30 mouse cellular contexts compared by ENCODE assay signal in the genomic region with DNA sequence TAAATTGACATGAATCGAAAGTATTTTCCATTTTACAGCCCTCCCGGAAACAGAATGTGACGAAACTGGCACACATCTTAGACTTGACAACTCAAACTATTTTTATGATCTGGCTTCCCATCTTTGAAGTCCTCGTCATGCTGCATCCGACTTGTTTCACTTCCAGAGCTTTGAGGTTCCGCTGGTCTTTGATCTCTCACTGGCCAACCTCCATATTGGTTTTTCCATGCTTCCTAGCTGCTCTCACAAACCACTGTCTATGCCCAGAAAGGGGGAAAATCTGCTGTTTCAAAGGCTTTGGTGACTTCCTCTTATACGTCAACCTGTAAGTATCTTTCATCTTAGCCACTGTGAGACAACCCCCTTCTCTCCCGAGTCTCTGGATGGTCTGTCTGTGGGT. TPM values are rescaled to one million over a fixed set of nuclear protein-coding genes. Genes with fewer than 3 reads are reported as not detected.
DNase-seq lines count a peak whose midpoint lies in the region; ATAC-seq and TF ChIP-seq lines count a peak whose summit lies in the region.
"Had no signal": no experiment of that assay in that cellular context is flagged by ENCODE, and none has a peak within 500 bp of the region (broad histone marks: within the 10 kb centered on the region; RNA-seq: fewer than 3 reads in every experiment).

No protein-coding gene starts in this region.

- ATAC-seq in intestine, embryonic 16.5 days: no peak
- ATAC-seq: forebrain, embryonic 15.5 days; liver, postnatal 0 days; lung, postnatal 0 days; Patski had no signal

- H3K9ac ChIP-seq in MEL (ENCODE audit: control insufficient read depth, low read depth, low read length, poor library complexity, severe bottlenecking): no peak overlapping the region
- no peak overlapping the region for H3K9ac ChIP-seq in intestine, embryonic 16.5 days (ENCODE audit: low read depth, low read length)
- H3K9ac ChIP-seq: embryonic facial prominence, embryonic 15.5 days; forebrain, embryonic 15.5 days; hindbrain, embryonic 12.5 days; limb, embryonic 12.5 days; liver, postnatal 0 days; midbrain, embryonic 12.5 days; stomach, embryonic 15.5 days had no signal

- WGBS in intestine, embryonic 16.5 days: 88% methylated on average over 8 of the region's 8 CpGs

- no peak overlapping the region for H3K4me3 ChIP-seq in MEL (ENCODE audit: control insufficient read depth in 1 of 2, insufficient read depth in 1 of 2, low read depth in 2 of 2, low read length in 2 of 2)
- no peak overlapping the region for H3K4me3 ChIP-seq in intestine, embryonic 16.5 days (ENCODE audit: low read length)
- H3K4me3 ChIP-seq: embryonic facial prominence, embryonic 15.5 days; forebrain, embryonic 15.5 days; hindbrain, embryonic 12.5 days; layer of hippocampus, adult 2 months; limb, embryonic 12.5 days; midbrain, embryonic 12.5 days; stomach, embryonic 15.5 days had no signal

- DNase-seq in thymus, postnatal 0 days (ENCODE audit: low spot score): peak; percentile 72
- no peak for DNase-seq in thymus, postnatal 4 days
- DNase-seq in MEL (ENCODE audit: low read depth, low spot score): peak; percentile 25
- peak; percentile 91 for DNase-seq in induced T-regulatory cell, adult 2 months (ENCODE audit: low read depth)
- DNase-seq in splenic B cell, adult 2 months (ENCODE audit: low read depth, low spot score): peak; percentile 41
- DNase-seq in urinary bladder, adult 2 months (ENCODE audit: low spot score): no peak
- DNase-seq in frontal cortex, adult 2 months (ENCODE audit: extremely low spot score in 1 of 2, low spot score in 1 of 2): no peak
- DNase-seq: adrenal gland, adult 8-10 months; cerebellum, adult 8-10 months; gastrocnemius, postnatal 10 days; heart, adult 11 months; kidney, adult 9 months; kidney, postnatal 25 days; layer of hippocampus, postnatal 36 days; liver, postnatal 0 days; right cerebral cortex, postnatal 14 days; spleen, adult 18-20 months had no signal

- no peak overlapping the region for H3K4me2 ChIP-seq in intestine, embryonic 16.5 days (ENCODE audit: low read depth, low read length)
- H3K4me2 ChIP-seq: embryonic facial prominence, embryonic 15.5 days; forebrain, embryonic 15.5 days; heart, embryonic 11.5 days; hindbrain, embryonic 12.5 days; limb, embryonic 12.5 days; liver, embryonic 11.5 days; midbrain, embryonic 12.5 days; stomach, embryonic 15.5 days had no signal

- no peak for TF ChIP-seq RAD21 in MEL (IDR thresholded peaks at IDR 0.05; ENCODE audit: low read depth, low read length)

- H3K36me3 ChIP-seq in MEL (ENCODE audit: control insufficient read depth in 1 of 2, insufficient read depth in 2 of 2, low read length in 2 of 2): peaks cover 0 to 4% of the 10 kb centered on the region in 2 experiments; a peak in 2 of 4 replicates
- peaks cover 10% of the 10 kb centered on the region; the same call in 1 of the 2 replicates for H3K36me3 ChIP-seq in splenic B cell, adult 2 months (ENCODE audit: control insufficient read depth, insufficient read depth, low read length, poor library complexity, severe bottlenecking)
- H3K36me3 ChIP-seq in intestine, embryonic 16.5 days (ENCODE audit: control insufficient read depth, insufficient read depth, low read length): no peaks in the 10 kb centered on the region
- H3K36me3 ChIP-seq: embryonic facial prominence, embryonic 15.5 days; forebrain, embryonic 15.5 days; hindbrain, embryonic 12.5 days; limb, embryonic 12.5 days; midbrain, embryonic 12.5 days; stomach, embryonic 15.5 days had no signal

- TF ChIP-seq POLR2A in MEL (IDR thresholded peaks at IDR 0.05; ENCODE audit: control insufficient read depth in 1 of 2, insufficient read depth in 1 of 2, low read depth in 1 of 2, low read length in 2 of 2, poor library complexity in 1 of 2): no peak

- H3K27me3 ChIP-seq in MEL (ENCODE audit: control insufficient read depth in 1 of 2, insufficient read depth in 2 of 2, low read length in 2 of 2): no peaks in the 10 kb centered on the region
- no peaks in the 10 kb centered on the region for H3K27me3 ChIP-seq in splenic B cell, adult 2 months (ENCODE audit: control insufficient read depth, insufficient read depth, low read length, poor library complexity, severe bottlenecking)
- no peaks in the 10 kb centered on the region for H3K27me3 ChIP-seq in intestine, embryonic 16.5 days (replicated peaks; ENCODE audit: control insufficient read depth, insufficient read depth, low read length)
- H3K27me3 ChIP-seq: embryonic facial prominence, embryonic 15.5 days; forebrain, embryonic 15.5 days; hindbrain, embryonic 12.5 days; limb, embryonic 12.5 days; midbrain, embryonic 12.5 days; stomach, embryonic 15.5 days had no signal

- H3K9me3 ChIP-seq in MEL (replicated peaks; ENCODE audit: insufficient read depth, low read length): no peaks in the 10 kb centered on the region
- H3K9me3 ChIP-seq in intestine, embryonic 16.5 days (ENCODE audit: control insufficient read depth, low read length): no peaks in the 10 kb centered on the region
- H3K9me3 ChIP-seq: embryonic facial prominence, embryonic 15.5 days; forebrain, embryonic 15.5 days; hindbrain, embryonic 12.5 days; limb, embryonic 12.5 days; midbrain, embryonic 12.5 days; stomach, embryonic 15.5 days had no signal

- no peak for TF ChIP-seq EP300 in MEL (IDR thresholded peaks at IDR 0.05; ENCODE audit: low read depth in 1 of 2, low read length in 2 of 2)

- no peaks in the 10 kb centered on the region for H3K79me2 ChIP-seq in MEL (ENCODE audit: control insufficient read depth, insufficient read depth, low read length, poor library complexity)

- H3K27ac ChIP-seq in MEL (ENCODE audit: control insufficient read depth, low read depth, low read length): no peak overlapping the region
- H3K27ac ChIP-seq in intestine, embryonic 16.5 days (ENCODE audit: low read length): no peak overlapping the region
- H3K27ac ChIP-seq: embryonic facial prominence, embryonic 15.5 days; forebrain, embryonic 15.5 days; hindbrain, embryonic 12.5 days; layer of hippocampus, adult 2 months; limb, embryonic 12.5 days; macrophage; midbrain, embryonic 12.5 days; stomach, embryonic 15.5 days had no signal

- peaks cover 3 to 9% of the 10 kb centered on the region in 2 experiments; a peak in 3 of 4 replicates for H3K4me1 ChIP-seq in MEL (ENCODE audit: control insufficient read depth in 1 of 2, insufficient read depth in 2 of 2, low read length in 2 of 2)
- no peaks in the 10 kb centered on the region for H3K4me1 ChIP-seq in intestine, embryonic 16.5 days (ENCODE audit: control insufficient read depth, insufficient read depth, low read length)
- H3K4me1 ChIP-seq: embryonic facial prominence, embryonic 15.5 days; forebrain, embryonic 15.5 days; hindbrain, embryonic 12.5 days; limb, embryonic 12.5 days; midbrain, embryonic 12.5 days; stomach, embryonic 15.5 days had no signal

- no peak for TF ChIP-seq CTCF in MEL (IDR thresholded peaks at IDR 0.05 in 2 of 3, conservative IDR thresholded peaks at IDR 0.05 in 1 of 3; ENCODE audit: control insufficient read depth in 1 of 3, insufficient read depth in 1 of 3, low read depth in 2 of 3, low read length in 3 of 3, poor library complexity in 1 of 3, severe bottlenecking in 1 of 3)

TF ChIP-seq in MEL, 35 proteins besides CTCF, POLR2A, EP300 and RAD21:
- TF ChIP-seq ZC3H11A (IDR thresholded peaks at IDR 0.05; ENCODE audit: low read depth, low read length) (no peak), CHD1 (IDR thresholded peaks at IDR 0.05; ENCODE audit: low read depth, low read length) (no peak)

RNA-seq across cellular contexts. Expression of a gene that starts 12.9 kb away (rescaled TPM):
- polyA plus RNA-seq in thymus, postnatal 0 days (2015; fragmentation: Nextera tagmentation; extraction: Ambion mirVana): 408 and 445 TPM in 2 replicates
- 15.1 and 17.7 TPM in 2 replicates for total RNA-seq in MEL (2012; rRNA removed)
- 10 to 100 TPM in 1 of 2 experiments, not detected in 1; 13.1 TPM for polyA plus RNA-seq in MEL (2012; ENCODE audit: insufficient read depth in 1 of 2, insufficient read length in 2 of 2, low read depth in 1 of 2, low replicate concordance in 2 of 2, missing spikeins in 1 of 2)
- 4.8 and 5.1 TPM in 2 replicates for polyA plus RNA-seq in intestine, embryonic 16.5 days (2015; fragmentation: Nextera tagmentation; extraction: Ambion mirVana)
- polyA plus RNA-seq in urinary bladder, adult 2 months (2012; rRNA removed): 11.8 and 12.3 TPM in 2 replicates
- polyA plus RNA-seq in frontal cortex, adult 2 months (2012; rRNA removed): 2.0 and 2.6 TPM in 2 replicates

Comparison
In these comparisons a context has a peak if more than half of its experiments do, and no peak if none do; other contexts are left out.
1. DNase-seq: peak in thymus, postnatal 0 days (single experiment), MEL (single experiment), induced T-regulatory cell, adult 2 months (single experiment) and splenic B cell, adult 2 months (single experiment); none in thymus, postnatal 4 days (single experiment), urinary bladder, adult 2 months (single experiment) and frontal cortex, adult 2 months (0 of 2).
2. RNA of a gene that starts 12.9 kb away (polyA plus RNA-seq): 408 to 445 TPM in thymus, postnatal 0 days; 13.1 TPM in MEL, 11.8 to 12.3 TPM in urinary bladder, adult 2 months, 4.8 to 5.1 TPM in intestine, embryonic 16.5 days and 2.0 to 2.6 TPM in frontal cortex, adult 2 months; every median in the first group is over 10 times any median in the second.